Mouse (Mus musculus) CH12.LX (cell line): ENCODE results near the gene Ssty1.
"Not testable (repeated sequence)": the region's sequence is repeated elsewhere in the genome, so short reads cannot be mapped to it uniquely, and the experiment has no call there.

Experiments
- BHLHE40 ChIP-seq: IDR thresholded peaks from 2 replicates; pipeline ENCODE4 v1.6.1; 2011; ENCODE audit warnings: mild to moderate bottlenecking, low read depth, low read length, improper control_type of control experiment
- CTCF ChIP-seq, 2 experiments: IDR thresholded peaks in 1 of 2; conservative IDR thresholded peaks in 1 of 2; 2 replicates each; pipeline ENCODE4 v1.5.1; 2011 to 2012; ENCODE audit warnings: low read depth in 2 of 2, low read length in 2 of 2, improper control_type of control experiment in 1 of 2, inconsistent platforms in 1 of 2, mild to moderate bottlenecking in 1 of 2, moderate library complexity in 1 of 2
- KAT2A ChIP-seq: IDR thresholded peaks from 2 replicates; pipeline ENCODE4 v1.6.1; 2012; ENCODE audit warnings: low read length, improper control_type of control experiment, inconsistent platforms; ENCODE audit not compliant: insufficient replicate concordance
- MAFK ChIP-seq: IDR thresholded peaks from 2 replicates; pipeline ENCODE4 v1.6.1; 2011; ENCODE audit warnings: low read length, improper control_type of control experiment; ENCODE audit not compliant: insufficient replicate concordance
- POLR2A ChIP-seq: IDR thresholded peaks from 2 replicates; pipeline ENCODE4 v1.6.1; 2011; ENCODE audit warnings: low read depth, mild to moderate bottlenecking, improper control_type of control experiment, low read length
- SMC3 ChIP-seq: IDR thresholded peaks from 2 replicates; pipeline ENCODE4 v1.6.1; 2011; ENCODE audit warnings: low read depth, low read length, improper control_type of control experiment
- TBP ChIP-seq: conservative IDR thresholded peaks from 2 replicates; pipeline ENCODE4 v1.6.1; 2011; ENCODE audit warnings: low read depth, low read length, improper control_type of control experiment
- ZC3H11A ChIP-seq: IDR thresholded peaks from 2 replicates; pipeline ENCODE4 v1.6.1; 2012; ENCODE audit warnings: low read depth, mild to moderate bottlenecking, inconsistent platforms, low read length, improper control_type of control experiment

DNA sequence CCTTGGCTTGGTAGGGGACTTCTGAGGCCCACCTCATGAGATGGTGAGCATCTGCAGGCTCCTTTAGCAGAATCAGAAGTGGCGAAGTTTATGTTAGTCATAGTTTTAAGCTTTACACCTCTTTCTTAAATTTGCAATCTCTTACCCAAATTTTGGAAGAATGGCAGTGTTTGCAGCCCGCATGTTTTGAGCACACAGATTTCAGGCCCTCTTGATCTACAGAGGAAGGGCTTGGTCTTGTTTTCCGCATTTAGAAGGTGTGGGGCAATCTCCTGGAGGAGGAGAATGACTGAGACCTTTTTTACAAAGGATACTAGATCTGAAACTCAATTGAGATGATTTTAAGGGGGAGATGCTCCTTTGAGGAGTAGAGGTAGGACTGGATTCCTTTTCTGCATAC lies 27.2 kb upstream of the Ssty1 start, which contains the start of gene Gm21764:
- not testable (repeated sequence) for TF ChIP-seq CTCF (conservative IDR thresholded peaks at IDR 0.05 in 1 of 2, IDR thresholded peaks at IDR 0.05 in 1 of 2; ENCODE audit: low read depth in 2 of 2, low read length in 2 of 2); BHLHE40; TBP; MAFK; ZC3H11A; KAT2A; SMC3; POLR2A
